Mouse (Mus musculus): ENCODE results near the gene Esrrb.

Gene Esrrb

GRCm38 (mm10) chr12:86562705-86563104 lies 201.8 kb downstream of the Esrrb start:
- in situ Hi-C loops (cut with MboI, MseI) = no loop called here

GRCm38 (mm10) chr12:86565996-86566395 lies 205.1 kb downstream of the Esrrb start:
- in situ Hi-C loops (cut with MboI, MseI) = no loop called here
